Mouse (Mus musculus) adrenal gland, adult 2 months (tissue): ENCODE measurements at regions not wholly inside any gene's neighbourhood (a gene's known extent, or its start where the extent isn't known, plus 50 kb on each side); places are given as distances from the start of the nearest gene placed in this dataset.

ENCODE experiments used
- DNase-seq: peaks from one replicate; pipeline ENCODE4 v3.0.0; 2021

DNA sequence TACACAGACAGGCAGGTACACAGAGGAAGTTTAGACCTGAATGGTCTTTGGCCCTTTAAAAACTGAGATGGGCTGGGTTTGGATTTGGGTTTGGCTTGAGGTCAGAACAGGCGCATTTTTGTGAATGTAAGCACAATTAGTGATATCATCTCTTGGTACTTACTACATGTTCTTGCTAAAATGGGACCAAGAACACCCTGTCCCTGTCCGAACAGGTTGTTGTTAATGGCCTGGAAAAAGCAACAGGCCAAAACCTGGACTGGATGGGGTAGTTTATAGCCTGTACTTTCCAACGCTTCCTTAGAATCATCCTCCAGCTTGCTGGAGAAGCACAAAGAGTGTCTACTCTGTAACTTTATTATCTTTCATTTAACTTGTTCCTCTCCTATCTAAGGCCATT, 185.2 kb upstream of the Arid1b start:
- no peak for DNase-seq

DNA sequence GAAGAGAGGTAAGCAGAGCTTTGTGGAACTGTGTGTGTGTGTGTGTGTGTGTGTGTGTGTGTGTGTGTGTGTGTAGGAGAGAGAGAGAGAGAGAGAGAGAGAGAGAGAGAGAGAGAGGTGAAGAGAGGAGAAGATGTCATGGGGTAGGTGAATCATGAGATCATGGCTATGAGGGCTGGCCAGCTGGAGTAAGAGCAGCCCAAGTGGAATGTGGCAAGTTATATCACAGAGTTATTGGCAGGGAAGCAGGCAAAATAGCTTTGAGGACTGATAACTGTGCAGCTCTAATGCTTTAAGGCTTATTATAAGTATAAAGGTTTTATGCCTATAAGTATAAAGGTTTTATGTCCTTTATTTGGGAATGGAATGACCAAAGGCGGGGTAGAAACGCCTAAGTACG, 180.9 kb upstream of the Arid1b start:
- DNase-seq: no peak

DNA sequence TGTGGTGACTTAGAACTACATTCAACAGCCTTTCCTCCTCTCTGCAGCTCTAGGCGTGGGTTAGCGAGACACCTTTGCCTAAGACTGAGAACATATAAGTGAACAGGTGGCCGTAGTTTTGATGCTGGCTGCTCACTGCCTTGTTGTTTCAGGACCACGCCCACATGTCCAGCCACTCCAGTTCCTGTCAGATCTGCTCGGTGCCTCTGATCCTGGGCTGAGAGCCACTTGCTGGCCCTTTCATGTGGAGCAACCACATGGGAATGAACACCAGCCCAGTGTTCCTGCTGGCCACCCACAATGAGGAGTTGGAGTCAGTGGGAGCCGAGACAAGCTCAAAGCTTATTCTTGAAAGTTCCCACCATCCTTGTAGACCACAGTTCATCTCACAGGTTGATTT, 180.5 kb upstream of the Arid1b start:
- DNase-seq: no peak

DNA sequence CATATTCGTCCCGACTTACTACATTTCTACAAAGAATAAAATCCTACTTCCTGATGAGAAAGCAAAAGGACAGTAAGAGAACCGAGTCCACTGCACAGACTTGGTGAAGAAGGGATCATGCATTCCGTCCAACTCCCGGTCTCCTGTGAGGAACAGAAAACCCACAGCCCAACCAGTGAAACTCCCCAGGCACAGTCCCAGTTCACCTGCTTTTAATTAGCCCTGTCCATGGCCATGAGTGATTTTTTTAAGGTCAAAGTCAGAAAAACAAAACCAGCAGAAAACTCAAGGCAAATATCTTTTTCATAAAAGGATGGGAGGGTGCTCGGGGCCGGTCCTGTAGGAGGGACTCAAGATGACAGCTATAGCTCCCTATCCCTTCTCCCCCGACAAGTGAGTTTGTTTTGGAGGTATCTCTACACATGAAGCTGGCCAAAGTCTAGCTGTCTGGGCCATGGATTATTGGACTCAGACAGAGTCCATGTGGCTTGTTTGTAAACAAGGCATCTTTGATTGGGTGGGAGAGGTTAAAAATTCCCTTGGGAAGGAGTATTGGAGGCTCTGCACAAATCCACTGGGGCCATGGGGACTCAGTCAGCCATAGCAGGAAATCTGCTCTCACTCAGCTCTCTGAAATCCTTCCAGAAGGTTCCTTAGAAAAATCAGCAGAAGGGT, 168.8 kb upstream of the Arid1b start:
- DNase-seq: no peak

DNA sequence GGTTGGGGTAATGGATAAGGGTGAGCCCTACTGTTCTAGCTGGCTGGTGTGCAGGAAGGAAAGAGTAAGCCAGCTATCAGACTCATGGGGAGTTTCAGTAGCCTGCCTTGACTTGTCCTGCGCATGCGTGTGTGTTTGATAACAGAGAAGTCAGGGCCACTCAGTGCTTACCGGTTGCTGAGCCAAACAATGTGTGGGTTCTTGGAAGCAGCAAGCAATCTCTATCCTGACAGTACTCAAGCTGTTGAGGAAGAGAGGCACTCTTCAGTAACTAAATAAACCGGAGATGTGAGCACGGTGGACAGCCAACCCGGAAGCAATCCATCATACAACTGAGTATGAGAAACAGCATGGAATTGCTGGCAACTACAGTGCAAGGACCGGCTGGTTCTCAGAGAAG, 160.1 kb upstream of the Arid1b start:
- DNase-seq: peak; percentile 81

DNA sequence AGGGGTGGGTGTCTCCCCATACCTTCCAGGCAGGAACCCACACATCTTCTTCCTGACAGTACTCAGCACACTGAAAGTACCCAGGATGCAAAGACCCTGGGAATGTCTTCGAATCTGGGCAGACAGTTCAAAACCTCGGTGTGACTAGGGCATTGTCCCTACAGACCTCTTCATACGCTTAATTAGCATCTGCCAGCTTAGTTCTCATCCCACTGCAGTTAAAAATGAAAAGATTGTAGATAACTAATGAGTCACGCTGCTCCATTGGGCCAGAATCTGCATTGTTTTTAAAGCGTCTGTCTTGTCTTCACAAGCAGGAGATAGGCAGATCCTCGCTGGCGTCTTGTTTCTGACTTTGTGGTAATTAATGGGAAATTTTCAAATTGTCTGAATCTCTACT, 159.6 kb upstream of the Arid1b start:
- DNase-seq: peak; percentile 16

DNA sequence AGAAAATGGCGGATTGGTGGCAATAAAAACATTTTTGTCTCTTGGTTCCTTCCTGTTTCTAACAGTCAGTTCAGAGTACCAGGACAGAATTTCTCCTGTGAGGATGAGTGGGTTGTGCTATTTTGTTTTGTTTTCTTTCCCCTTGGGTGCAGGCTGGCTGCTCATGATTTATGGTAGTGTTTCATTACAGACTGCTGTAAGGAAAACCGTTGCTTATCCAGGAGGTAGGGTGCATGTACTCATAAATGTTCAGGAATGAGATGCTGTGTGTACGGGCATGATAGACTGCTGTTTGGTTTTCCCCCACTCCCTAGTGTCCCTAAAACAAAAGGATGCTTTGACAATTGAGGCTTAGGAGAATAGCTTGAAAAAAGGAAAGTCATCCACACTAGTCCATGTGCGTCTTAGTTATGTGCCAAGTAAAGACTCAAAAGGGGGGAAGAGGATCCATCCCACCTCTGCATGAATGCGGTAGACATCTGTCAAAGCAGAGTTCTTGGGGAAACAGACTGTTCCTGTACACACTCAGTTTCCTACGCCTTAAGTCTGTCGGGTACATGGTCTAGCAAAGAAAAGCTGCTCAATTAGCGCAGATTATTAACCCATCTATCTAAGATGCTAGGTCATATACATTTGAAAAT, 158.9 kb upstream of the Arid1b start:
- no peak for DNase-seq

DNA sequence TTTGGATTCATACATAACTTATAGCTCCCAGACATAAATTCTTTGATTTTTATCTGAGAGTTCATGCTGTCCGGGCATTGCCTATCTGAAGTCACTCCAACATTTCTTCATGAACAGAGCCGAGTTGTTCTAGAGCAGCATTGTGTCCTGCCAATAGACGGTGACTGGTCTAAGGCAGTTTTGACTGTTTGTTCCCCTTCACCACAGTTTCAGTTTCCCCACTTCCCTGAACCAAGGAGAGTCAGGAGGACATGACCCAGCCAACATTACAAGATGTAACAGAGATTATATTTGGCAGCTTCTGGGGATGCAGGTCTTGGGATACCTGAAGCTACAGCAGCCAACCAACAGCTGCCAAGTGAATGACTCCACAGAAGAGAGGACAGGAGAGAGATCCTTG, 154.0 kb upstream of the Arid1b start:
- DNase-seq: no peak

DNA sequence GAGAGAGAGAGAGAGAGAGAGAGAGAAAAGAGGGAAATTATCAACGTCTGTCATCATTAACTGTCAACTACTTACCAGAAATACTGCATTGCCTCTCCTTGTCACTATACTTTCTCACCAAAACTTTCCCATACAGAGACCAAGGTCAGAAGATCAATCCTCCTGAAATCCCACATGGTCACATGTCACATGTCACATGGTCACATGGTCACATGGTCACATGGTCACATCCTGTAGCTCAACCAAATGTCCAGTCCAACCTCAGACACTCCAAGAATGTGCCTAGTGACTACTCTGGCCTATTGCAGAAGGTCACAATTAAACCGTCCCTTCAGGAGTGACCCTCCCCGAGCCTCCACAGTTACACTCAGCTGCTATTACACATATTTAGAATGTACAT, 135.8 kb upstream of the Arid1b start:
- no peak for DNase-seq

DNA sequence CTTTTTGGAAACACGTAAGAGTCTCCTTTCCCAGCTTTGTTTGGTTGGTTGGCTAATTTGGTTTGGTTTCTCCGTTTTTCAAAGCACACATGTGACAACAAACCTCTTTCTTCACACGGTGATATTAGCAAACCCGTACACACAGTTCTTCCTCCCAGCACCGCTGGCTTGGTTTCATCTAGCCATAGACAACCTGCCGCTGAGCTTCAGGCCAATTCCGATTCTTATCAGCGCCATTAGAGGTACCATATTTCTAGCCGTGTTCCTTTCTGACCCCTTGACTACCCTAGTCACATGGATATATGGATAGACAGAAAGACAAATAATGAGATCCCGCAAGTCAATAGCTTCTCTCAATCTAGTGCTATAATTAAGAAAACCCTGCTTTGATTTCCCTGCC, 129.2 kb upstream of the Arid1b start:
- no peak for DNase-seq

DNA sequence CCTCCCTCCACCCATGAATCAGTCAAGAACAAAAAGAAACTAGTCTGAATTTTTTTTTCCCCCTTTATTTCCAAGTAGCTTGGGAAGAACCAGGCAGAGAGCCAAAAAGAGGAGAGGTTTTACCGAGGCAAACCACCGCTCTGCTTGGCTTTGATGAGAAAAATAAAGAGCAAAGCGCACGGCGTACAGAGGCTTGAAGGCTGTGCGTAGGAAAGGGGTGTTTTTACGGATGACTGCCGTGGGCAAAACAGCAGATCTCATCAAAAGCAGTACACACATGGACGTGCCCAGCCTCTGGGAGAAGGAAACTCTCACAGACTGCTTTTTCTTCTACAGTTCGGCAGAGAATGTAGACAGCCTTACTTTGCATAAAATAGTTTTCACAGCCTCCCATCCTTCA, 128.5 kb upstream of the Arid1b start:
- peak; percentile 42 for DNase-seq

DNA sequence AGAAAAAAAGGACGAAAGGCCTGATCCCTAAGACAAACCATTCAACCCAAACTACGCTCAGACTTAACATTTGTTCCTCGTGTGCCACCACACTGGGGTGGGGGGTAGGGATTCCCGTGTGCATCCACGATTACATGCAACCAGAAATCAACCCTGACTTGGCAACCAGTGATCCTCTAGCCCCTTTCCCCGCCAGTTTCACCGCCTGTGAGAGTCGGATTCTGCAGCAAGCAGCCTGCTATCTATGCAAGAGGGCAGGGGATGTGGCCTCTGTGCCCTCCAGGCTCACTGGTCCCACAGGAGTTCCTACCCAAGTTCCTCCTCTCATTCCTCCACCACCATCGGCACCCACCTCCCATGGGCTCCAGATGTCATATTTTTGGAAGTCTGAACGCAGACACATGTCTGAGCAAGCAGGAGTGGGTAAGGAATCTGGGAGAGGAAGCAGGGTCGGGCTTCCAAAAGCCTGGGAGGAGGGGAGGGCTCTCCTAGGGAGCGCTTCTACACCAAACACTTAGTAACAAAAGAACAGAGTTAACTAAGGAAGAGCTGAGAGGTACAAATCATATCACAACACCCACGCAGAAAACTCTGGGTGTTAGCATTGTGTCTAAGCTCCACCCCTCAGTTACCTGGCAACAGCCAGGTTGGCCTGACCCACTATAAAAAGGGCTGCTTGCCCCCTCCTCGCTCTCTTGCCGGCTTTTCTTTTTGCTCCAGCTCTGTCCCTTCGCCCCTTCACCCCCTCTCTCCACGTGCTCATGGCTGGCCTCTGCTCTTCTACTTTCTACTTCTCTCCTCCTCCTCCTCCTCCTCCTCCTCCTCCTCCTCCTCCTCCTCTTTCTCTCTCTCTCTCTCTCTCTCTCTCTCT, 127.9 kb upstream of the Arid1b start:
- peak; percentile 17 for DNase-seq

DNA sequence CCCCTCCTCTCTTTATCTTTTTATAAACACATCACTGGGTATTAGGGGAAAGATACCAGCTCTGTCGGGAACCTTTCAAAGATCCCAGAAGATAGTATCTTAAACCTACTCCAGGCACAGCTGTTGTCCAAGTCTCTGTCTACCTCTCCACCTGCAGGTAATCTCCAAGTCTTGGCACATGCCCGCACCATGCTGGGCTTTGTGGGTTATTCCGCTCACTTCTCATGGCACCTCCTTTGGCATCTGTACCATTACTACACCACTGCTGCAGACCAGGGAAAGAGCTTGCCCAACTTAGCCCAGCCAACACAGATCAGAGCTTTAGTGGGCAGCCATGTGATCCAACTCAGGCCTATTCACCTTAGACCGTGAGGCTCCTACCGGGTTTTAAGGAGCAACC, 127.0 kb upstream of the Arid1b start:
- DNase-seq: no peak

DNA sequence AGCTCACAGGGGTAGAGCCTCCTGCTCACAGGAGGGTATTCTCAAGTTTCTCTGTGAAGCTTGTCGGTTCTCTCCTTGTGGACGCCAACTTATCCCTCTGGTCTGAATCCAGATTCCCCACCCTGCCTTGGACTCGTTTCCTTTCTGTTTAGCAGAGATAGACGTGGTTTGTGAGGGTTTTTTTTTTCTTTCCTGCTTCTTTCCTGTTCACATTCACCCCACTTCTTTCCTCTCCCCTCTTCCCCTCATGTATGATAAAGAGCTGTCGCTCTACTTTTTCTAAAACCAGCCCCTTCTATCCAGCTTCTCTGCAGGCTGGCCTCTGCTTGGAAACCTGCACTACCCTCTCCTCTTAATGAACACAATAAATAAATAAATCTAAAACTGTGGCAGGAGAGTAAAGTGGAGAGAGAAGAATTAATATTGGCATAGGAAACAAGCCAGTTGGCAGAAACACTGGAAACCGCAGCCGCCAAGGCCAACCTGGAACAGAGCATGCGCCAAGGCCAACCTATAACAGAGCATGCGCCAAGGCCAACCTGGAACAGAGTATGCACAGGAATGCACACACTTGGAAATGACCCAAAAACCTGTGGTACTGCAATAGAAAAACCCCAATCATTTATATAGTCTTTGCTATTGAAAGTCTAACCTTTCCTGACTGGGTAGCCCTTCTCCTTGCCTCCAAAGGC, 126.2 kb upstream of the Arid1b start:
- peak; percentile 91 for DNase-seq

DNA sequence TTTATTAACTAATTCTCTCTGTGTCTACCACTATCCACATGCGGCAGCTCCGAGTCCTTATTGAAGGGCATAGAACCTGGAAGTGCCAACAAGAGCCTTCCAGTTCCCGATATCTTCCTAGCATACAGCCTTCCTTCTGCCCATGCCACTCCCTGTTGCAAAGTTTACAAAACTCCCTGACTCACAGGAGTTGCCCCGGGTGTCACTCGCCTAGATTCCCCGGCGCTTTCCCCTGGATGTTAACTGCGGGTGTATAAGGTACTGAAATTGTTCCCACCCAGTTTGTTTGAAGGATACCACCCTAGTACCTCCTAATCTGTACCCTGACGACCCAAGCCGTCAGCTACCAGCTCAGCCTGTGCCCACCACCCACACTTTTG, 125.7 kb upstream of the Arid1b start:
- DNase-seq: no peak

DNA sequence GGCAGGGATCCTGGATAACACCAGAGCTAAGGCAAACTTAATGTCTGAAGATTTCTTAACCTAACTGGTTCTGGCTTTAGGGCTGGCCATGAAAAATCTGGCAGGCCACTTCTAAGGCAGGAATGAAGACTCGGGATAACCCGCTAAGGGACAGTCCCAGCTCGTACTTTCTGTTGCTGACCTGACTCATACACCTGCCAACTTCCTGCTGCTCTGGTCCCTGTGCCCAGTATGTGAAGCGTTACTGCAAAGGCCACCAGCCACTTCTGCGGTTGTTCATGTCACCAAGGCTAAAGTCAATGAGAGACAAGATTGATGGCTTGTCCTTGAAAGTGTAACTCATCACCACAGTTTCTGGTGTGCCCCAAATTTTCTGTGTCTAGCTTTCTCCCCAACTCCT, 125.3 kb upstream of the Arid1b start:
- peak; percentile 82 for DNase-seq

DNA sequence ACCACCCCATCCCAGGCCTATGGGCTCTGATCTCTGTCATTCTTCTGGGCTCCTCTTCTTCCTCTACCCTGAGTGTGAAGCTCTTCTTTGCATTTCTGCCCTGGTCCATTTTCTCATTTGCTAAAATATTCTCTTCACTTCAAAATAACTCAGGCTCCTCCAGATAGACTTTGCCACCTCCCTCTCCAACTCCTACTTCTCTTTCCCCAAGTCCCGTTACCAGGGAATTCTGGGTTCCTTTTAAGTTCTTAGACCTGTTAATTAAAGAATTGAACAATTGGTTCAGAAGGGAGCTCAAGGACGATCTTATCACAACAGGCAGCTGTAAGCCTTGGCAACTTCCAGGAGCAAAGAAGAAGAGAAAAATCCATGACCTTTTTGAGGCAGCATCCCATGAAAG, 122.9 kb upstream of the Arid1b start:
- peak; percentile 38 for DNase-seq

DNA sequence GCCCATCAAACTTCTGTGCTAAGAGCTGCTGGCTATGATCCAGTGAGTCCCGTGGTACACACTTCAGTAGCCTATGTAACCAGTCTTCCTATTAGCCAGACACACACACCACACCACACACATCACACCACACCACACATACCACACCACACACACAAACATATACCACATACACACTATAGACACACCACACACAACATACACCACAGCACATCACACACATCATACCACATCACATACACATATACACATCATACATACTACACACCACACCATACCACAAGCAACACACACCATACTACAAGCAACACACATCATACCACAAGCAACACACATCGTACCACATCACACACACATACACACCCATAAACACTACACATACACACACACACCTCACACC, 119.7 kb upstream of the Arid1b start:
- no peak for DNase-seq

DNA sequence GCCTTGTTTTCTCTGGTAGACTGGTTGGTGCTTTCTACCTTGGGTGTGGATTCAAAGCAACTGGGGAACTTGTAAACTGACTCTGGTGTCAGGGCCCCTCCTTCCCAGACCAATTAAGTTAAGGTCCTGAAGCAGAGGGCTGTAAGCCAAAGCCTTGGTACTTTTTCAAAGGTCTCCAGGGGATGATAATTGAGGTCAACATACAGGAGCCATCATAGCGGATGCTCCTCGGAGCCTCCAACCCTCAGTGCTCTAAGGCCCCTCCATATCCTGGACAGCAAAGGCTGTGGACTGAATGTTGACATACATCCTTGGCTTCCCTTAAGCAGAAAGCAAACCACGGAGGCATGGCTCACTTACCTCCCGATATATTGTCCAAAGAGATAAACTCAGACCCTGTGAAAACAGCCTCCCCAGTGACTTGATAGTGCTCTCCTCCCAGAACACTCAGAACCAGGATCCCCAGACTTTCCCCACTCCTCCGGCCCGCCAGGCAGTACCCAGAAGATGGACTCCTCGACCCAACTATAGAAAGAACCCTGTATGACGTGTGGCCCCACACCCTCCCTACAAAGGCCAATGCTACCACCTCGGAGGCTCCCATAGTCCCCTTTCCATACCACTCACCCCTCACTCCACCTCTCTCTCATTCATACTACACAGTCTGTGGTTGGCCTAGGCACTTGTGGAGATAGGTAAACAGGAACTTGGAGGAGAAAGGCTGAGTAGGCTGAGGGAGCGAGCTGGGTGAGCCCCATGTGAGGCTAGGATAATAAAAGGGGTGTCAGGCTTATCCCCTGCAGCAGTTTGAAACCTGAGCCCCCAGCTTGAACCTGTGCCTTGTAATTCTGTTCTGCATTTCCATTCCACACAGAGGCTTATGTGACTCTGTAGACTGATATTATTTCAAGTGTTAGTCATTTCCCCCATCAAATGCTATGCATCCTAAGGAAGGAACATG, 118.8 kb upstream of the Arid1b start:
- no peak for DNase-seq

DNA sequence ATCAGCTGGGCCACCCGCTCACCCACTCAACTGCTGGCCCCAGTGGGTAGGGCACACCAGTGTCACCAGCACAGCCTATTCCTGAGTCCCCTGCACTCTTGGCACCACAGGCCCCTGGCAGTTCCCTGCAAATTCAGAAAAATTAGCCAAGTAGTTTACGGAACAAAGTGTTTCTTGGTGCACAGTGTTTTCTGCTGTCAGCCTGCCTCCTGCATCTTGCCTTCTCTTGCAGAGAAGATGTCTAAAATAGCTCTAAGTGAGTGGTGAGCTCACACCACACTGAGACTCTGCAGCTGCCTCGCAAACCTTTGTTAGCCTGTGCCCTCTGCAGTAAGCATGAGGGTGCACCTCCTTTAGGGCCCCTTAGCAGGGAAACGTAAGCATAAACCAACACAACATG, 117.7 kb upstream of the Arid1b start:
- DNase-seq: no peak

DNA sequence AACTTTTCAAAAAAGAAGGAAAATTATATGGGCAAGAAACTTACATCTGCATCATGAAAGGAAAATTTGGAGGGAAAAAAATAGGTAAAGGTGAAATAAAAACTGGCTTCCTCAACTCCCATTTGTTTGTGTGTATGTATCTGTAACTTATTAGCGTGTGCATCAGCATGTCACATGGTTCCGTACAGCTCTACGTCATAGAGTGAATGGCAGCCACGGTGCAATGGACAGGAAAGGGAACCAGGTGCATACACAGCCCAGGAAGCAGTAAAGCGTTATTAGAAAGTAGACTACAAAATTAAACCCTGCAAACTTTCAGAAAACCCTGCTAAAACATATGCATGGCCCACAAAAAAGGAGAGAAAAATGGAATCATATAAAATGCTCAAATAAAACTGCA, 112.7 kb upstream of the Arid1b start:
- no peak for DNase-seq

DNA sequence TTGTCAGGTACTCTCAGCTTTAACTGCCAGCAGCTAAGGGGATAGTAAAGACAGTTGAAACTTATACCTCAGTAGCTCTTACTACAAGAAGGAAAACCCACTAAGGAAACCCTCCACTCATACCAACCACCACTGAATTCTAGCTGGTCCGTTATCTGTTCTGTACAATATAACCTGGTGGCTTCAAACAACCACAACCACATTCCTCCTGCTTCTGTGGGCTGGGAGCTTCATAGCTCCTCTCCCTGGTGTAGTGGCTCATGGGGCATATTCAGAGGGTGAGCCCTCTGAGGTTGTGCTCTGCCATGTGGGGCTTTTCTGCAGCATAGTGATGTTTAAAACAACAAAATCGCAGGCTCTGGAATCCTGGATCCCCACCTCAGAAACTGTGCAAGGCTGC, 110.0 kb upstream of the Arid1b start:
- DNase-seq: no peak
